Mouse (Mus musculus) liver, embryonic 13.5 days (tissue): ENCODE measurements around the gene Gfral. TPM values are rescaled to one million over a fixed set of nuclear protein-coding genes. Genes with fewer than 3 reads are reported as not detected.

Experiments
- ATAC-seq: fragments of 200-750 bp; cut with Nextera tagmentation; 2 replicates; pipeline ENCODE4 v1.8.0; 2017; ENCODE audit warnings: low read depth, mild to moderate bottlenecking, moderate number of reproducible peaks, moderate library complexity
- DNase-seq: peaks from one replicate; pipeline ENCODE4 v3.0.0; 2022
- H3K27ac ChIP-seq: fragments of 300-500 bp; sonication (generic); 2 replicates; pipeline ENCODE4 v1.5.1; 2015; ENCODE audit warnings: moderate library complexity, mild to moderate bottlenecking, inconsistent platforms
- H3K27me3 ChIP-seq: fragments of 300-500 bp; sonication (generic); 2 replicates; pipeline ENCODE4 v1.6.1; 2015; ENCODE audit warnings: mild to moderate bottlenecking, inconsistent platforms
- H3K36me3 ChIP-seq: fragments of 300-500 bp; sonication (generic); 2 replicates; pipeline ENCODE4 v1.6.1; 2015; ENCODE audit warnings: mild to moderate bottlenecking, inconsistent platforms
- H3K4me1 ChIP-seq: fragments of 300-500 bp; sonication (generic); replicated peaks from 2 replicates; pipeline ENCODE4 v1.6.1; 2015; ENCODE audit warnings: inconsistent platforms
- H3K4me2 ChIP-seq: fragments of 300-500 bp; sonication (generic); 2 replicates; pipeline ENCODE4 v1.6.1; 2015; ENCODE audit warnings: inconsistent platforms, mild to moderate bottlenecking, moderate library complexity
- H3K4me3 ChIP-seq: fragments of 300-500 bp; sonication (generic); replicated peaks from 2 replicates; pipeline ENCODE4 v1.5.1; 2015; ENCODE audit warnings: mild to moderate bottlenecking, inconsistent platforms
- H3K9ac ChIP-seq: fragments of 300-500 bp; sonication (generic); 2 replicates; pipeline ENCODE4 v1.6.1; 2015; ENCODE audit warnings: mild to moderate bottlenecking, inconsistent platforms
- H3K9me3 ChIP-seq: fragments of 300-500 bp; sonication (generic); replicated peaks from 2 replicates; pipeline ENCODE4 v1.6.1; 2016; ENCODE audit warnings: inconsistent platforms
- WGBS: fragments of 180-500 bp; shearing (Covaris S2); methylation state at CpG from one replicate; pipeline ENCODE4 v1.1.7; 2015; ENCODE audit not compliant: insufficient replicate concordance; 5-methylcytosine and 5-hydroxymethylcytosine counted together
- polyA plus RNA-seq: library from polyadenylated mRNA; unstranded; fragments of >200 nt; fragmentation: Nextera tagmentation; extraction: Ambion mirVana; gene quantifications from 2 replicates; pipeline ENCODE4 v1.2.1, GENCODE M21; 2015

The Gfral gene
- polyA plus RNA-seq, 1 experiment from 2014 or later: not detected

GRCm38 (mm10) chr9:76217178-76217975 lies 3.9 kb upstream of the Gfral start:
- no peaks in the 10 kb centered on the region for H3K4me1 ChIP-seq
- H3K9ac ChIP-seq: no peak overlapping the region
- H3K27me3 ChIP-seq: no peaks in the 10 kb centered on the region
- no peak overlapping the region for H3K4me3 ChIP-seq
- H3K36me3 ChIP-seq: no peaks in the 10 kb centered on the region
- DNase-seq (no peak), ATAC-seq (no peak)
- 49% methylated on average over 4 of the region's 4 CpGs for WGBS
- H3K9me3 ChIP-seq: no peaks in the 10 kb centered on the region
- no peak overlapping the region for H3K27ac ChIP-seq
- H3K4me2 ChIP-seq: no peak overlapping the region

GRCm38 (mm10) chr9:76214678-76215077 lies 1.2 kb upstream of the Gfral start:
- H3K4me1 ChIP-seq: no peaks in the 10 kb centered on the region
- no peak overlapping the region for H3K4me2 ChIP-seq
- WGBS: 50% methylated on average over 4 of the region's 4 CpGs
- no peak overlapping the region for H3K27ac ChIP-seq
- H3K4me3 ChIP-seq: no peak overlapping the region
- H3K36me3 ChIP-seq: no peaks in the 10 kb centered on the region
- no peak for DNase-seq
- H3K9ac ChIP-seq: no peak overlapping the region
- H3K27me3 ChIP-seq: no peaks in the 10 kb centered on the region
- no peaks in the 10 kb centered on the region for H3K9me3 ChIP-seq
- ATAC-seq: no peak

GRCm38 (mm10) chr9:76196917-76197316 lies 16.5 kb downstream of the Gfral start:
- Histone ChIP-seq H3K4me3 (no peak overlapping the region), H3K27me3 (no peaks in the 10 kb centered on the region)

GRCm38 (mm10) chr9:76179221-76179620 lies 34.2 kb downstream of the Gfral start:
- no peak overlapping the region for H3K4me3 ChIP-seq
- ATAC-seq: no peak

More at GRCm38 (mm10) chr9:76196917-76197316, 16.5 kb downstream of the Gfral start:
- DNase-seq (no peak), ATAC-seq (no peak)
- Histone ChIP-seq H3K9me3 (no peaks in the 10 kb centered on the region), H3K4me1 (no peaks in the 10 kb centered on the region), H3K27ac (no peak overlapping the region), H3K4me2 (no peak overlapping the region), H3K36me3 (no peaks in the 10 kb centered on the region), H3K9ac (no peak overlapping the region)
- 70% methylated on average over 4 of the region's 4 CpGs for WGBS

GRCm38 (mm10) chr9:76172686-76173295 lies 40.7 kb downstream of the Gfral start:
- 56% methylated on average over 5 of the region's 5 CpGs for WGBS
- no peak overlapping the region for H3K4me3 ChIP-seq

More at GRCm38 (mm10) chr9:76179221-76179620, 34.2 kb downstream of the Gfral start:
- Histone ChIP-seq H3K4me2 (no peak overlapping the region), H3K27me3 (no peaks in the 10 kb centered on the region), H3K9me3 (no peaks in the 10 kb centered on the region), H3K27ac (no peak overlapping the region), H3K9ac (no peak overlapping the region), H3K36me3 (no peaks in the 10 kb centered on the region), H3K4me1 (no peaks in the 10 kb centered on the region)
- no peak for DNase-seq

GRCm38 (mm10) chr9:76168355-76168754 lies 45.1 kb downstream of the Gfral start:
- Histone ChIP-seq H3K4me3 (no peak overlapping the region), H3K27ac (no peak overlapping the region), H3K4me1 (no peaks in the 10 kb centered on the region), H3K9ac (no peak overlapping the region), H3K36me3 (no peaks in the 10 kb centered on the region), H3K4me2 (no peak overlapping the region), H3K9me3 (no peaks in the 10 kb centered on the region), H3K27me3 (no peaks in the 10 kb centered on the region)
- no peak for DNase-seq
- ATAC-seq: no peak
- 34% methylated on average over 3 of the region's 3 CpGs for WGBS

More at GRCm38 (mm10) chr9:76172686-76173295, 40.7 kb downstream of the Gfral start:
- Histone ChIP-seq H3K9ac (no peak overlapping the region), H3K27ac (no peak overlapping the region), H3K9me3 (no peaks in the 10 kb centered on the region), H3K4me2 (no peak overlapping the region), H3K4me1 (no peaks in the 10 kb centered on the region), H3K36me3 (no peaks in the 10 kb centered on the region), H3K27me3 (no peaks in the 10 kb centered on the region)
- ATAC-seq (no peak), DNase-seq (no peak)

GRCm38 (mm10) chr9:76162446-76162845 lies 51.0 kb downstream of the Gfral start:
- Histone ChIP-seq H3K27me3 (no peaks in the 10 kb centered on the region), H3K4me3 (no peak overlapping the region), H3K27ac (no peak overlapping the region), H3K4me2 (no peak overlapping the region), H3K9me3 (no peaks in the 10 kb centered on the region), H3K4me1 (no peaks in the 10 kb centered on the region), H3K9ac (no peak overlapping the region), H3K36me3 (no peaks in the 10 kb centered on the region)
- DNase-seq (no peak), ATAC-seq (no peak)
- WGBS: 58% methylated on average over 8 of the region's 8 CpGs

- no peak for DNase-seq
- no peak overlapping the region for H3K27ac ChIP-seq
- WGBS: 43% methylated on average over 3 of the region's 3 CpGs
- no peaks in the 10 kb centered on the region for H3K27me3 ChIP-seq
- no peak for ATAC-seq
- no peaks in the 10 kb centered on the region for H3K9me3 ChIP-seq
- no peak overlapping the region for H3K9ac ChIP-seq
- H3K4me1 ChIP-seq: no peaks in the 10 kb centered on the region
- no peak overlapping the region for H3K4me3 ChIP-seq
- H3K36me3 ChIP-seq: no peaks in the 10 kb centered on the region
- no peak overlapping the region for H3K4me2 ChIP-seq
Measured at GRCm38 (mm10) chr9:76145593-76145992, 67.9 kb downstream of the Gfral start.

- no peak for DNase-seq
- no peak overlapping the region for H3K4me2 ChIP-seq
- no peak overlapping the region for H3K9ac ChIP-seq
- no peak for ATAC-seq
- no peak overlapping the region for H3K4me3 ChIP-seq
- no peaks in the 10 kb centered on the region for H3K36me3 ChIP-seq
- no peak overlapping the region for H3K27ac ChIP-seq
- WGBS: 55% methylated on average over 3 of the region's 3 CpGs
- no peaks in the 10 kb centered on the region for H3K4me1 ChIP-seq
- H3K27me3 ChIP-seq: no peaks in the 10 kb centered on the region
- H3K9me3 ChIP-seq: no peaks in the 10 kb centered on the region
Measured at GRCm38 (mm10) chr9:76138378-76139109, 74.9 kb downstream of the Gfral start.

GRCm38 (mm10) chr9:76134042-76134441 lies 79.4 kb downstream of the Gfral start:
- Histone ChIP-seq H3K27ac (no peak overlapping the region), H3K4me1 (no peaks in the 10 kb centered on the region), H3K9me3 (no peaks in the 10 kb centered on the region), H3K27me3 (no peaks in the 10 kb centered on the region), H3K4me3 (no peak overlapping the region), H3K4me2 (no peak overlapping the region), H3K9ac (no peak overlapping the region), H3K36me3 (no peaks in the 10 kb centered on the region)
- ATAC-seq (no peak), DNase-seq (no peak)
- WGBS: 65% methylated on average over 6 of the region's 6 CpGs

GRCm38 (mm10) chr9:76129353-76129752 lies 84.1 kb downstream of the Gfral start:
- Histone ChIP-seq H3K27ac (no peak overlapping the region), H3K4me3 (no peak overlapping the region), H3K36me3 (no peaks in the 10 kb centered on the region), H3K4me2 (no peak overlapping the region), H3K9me3 (no peaks in the 10 kb centered on the region), H3K9ac (no peak overlapping the region), H3K27me3 (no peaks in the 10 kb centered on the region), H3K4me1 (no peaks in the 10 kb centered on the region)
- DNase-seq (no peak), ATAC-seq (no peak)
- WGBS: 31% methylated on average over 1 of the region's 1 CpGs
